Mouse (Mus musculus) gastrocnemius, postnatal 14 days (tissue): ENCODE data around the gene Abat. TPM values are rescaled to one million over a fixed set of nuclear protein-coding genes. Genes with fewer than 3 reads are reported as not detected.

Experiments
- DNase-seq: peaks from one replicate; pipeline ENCODE4 v3.0.0; 2021; ENCODE audit warnings: mixed read lengths
- intact Hi-C: fragments of 180-260 bp; cut with DNase I; formaldehyde crosslinking; loops from one replicate; pipeline ENCODE4 v1.15.1; 2025; ENCODE audit warnings: low total_unique reads
- long read RNA-seq, 2 experiments: library from polyadenylated mRNA; stranded (forward); transcript quantifications; one replicate each; pipeline ENCODE4 v2.0.0; 2021
- total RNA-seq, 2 experiments: library from RNA; stranded (reverse); gene quantifications; 2 replicates each; pipeline ENCODE4 v1.2.3; 2021

Abat gene
- 1 to 10 TPM; 5.5 to 6.4 TPM for total RNA-seq
- long read RNA-seq, experiment 1, full-length matches to known transcripts = 3 of 3 reads
- long read RNA-seq, experiment 1, partial matches to known transcripts = 0 of 3 reads
- long read RNA-seq, experiment 1, other reads (novel, unspliced or antisense) = 0 of 3 reads
- long read RNA-seq, experiment 2, full-length matches to known transcripts = 3 of 5 reads
- long read RNA-seq, experiment 2, partial matches to known transcripts = 0 of 5 reads
- long read RNA-seq, experiment 2, other reads (novel, unspliced or antisense) = 2 of 5 reads

DNA sequence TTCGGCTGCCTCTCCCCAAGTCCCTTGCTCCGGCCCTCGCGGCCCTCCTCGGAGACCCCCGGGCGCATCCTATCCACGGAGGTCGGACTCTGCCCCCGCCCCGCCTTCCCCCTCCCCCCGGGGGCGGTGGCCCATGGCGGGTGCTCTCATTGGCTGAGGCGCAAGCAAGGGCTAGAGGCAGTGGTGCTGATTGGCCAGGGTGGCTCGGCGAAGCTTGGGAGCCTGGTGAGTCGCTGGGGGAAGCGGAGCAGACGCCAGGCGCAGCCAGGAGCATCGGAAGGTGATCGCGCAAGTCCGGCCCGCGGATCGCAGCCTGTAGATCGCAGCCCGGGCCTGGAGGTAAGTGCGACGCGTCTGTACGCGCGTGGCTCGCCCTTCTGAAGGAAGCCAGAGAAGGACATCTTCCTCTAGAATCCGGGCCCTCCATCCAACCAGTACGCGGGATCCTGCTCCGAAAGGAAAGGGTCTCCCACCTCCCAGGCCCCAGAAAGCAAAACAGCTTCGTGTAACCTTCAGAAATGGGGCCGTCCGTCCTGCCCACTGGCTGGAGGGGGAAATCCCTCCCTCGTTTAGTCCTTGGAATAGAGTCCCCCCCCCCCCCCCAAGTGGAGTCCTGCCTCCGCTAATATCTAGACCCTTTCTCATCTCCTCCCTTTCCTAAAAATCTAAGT is at the start of gene Abat:
Gene Abat (plus strand): TSS at position 194 of the 671 bp plus-strand sequence.
- DNase-seq = peak; percentile 94
- intact Hi-C loops = no loop called here

DNA sequence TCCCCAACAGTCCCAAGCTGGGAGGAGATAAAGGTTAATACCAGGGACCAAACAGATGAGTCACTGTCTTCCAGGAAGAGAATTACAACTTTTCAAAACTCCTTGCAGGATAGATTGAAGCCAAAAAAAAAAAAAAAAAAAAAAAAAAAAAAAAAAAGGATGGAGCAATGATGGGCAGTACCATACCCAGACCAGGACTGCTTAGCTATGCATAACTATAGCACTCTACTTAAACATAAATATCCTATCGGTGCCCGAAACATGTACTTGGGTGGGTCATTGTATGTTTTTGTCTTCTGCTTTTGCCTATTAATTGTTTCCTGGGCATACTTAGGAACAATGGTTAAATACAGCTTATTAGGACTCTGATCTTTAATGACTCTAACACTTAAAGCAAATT is 43.1 kb upstream of the Abat start:
- intact Hi-C loops = no loop called here
- no peak for DNase-seq

DNA sequence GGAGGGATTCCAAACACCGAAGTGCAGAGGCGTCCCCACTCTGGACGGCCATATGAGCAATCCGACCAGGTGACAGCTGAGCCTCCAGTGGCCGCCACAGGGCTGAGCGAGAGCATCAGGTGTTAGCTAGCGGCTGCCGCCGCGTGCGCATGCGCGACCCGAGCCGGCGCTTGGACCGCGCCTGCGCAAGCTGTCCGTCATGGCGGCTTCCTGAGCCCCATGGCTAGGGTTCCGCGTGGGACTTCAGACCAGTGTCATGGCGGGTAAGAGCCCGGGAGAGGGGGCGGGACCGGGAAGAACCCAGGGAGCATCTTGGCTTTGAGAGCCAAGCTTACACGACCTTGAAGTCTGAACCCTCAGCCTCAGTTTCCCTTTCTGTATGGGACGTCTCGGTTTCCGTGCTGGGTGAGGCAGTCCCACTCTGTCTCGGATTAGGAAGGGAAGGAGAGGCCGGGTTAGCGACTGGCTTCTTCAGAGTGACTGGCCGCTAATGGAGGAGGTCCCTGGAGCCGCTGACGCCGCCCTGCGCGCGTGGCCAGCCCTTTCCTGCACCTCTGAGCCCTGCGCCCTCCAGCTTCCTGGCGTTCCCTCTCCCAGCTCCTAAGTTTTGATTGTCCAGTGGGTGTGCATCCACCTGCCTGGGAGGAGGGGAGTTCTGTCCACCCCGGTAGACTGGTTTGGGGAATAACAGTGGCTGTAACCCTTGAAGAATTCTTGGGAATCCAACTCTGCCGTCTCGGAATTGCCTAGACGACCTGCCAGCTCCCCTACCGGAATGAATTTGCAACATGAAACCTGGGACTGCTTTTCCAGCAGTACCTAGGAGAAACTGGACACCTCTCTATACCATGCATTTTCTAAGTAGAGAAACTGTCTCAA is 42.4 kb upstream of the Abat start, which contains the start of gene Mettl22:
Gene Mettl22 (plus strand): TSS at position 186 of the 879 bp plus-strand sequence.
- intact Hi-C loops = no loop called here

DNA sequence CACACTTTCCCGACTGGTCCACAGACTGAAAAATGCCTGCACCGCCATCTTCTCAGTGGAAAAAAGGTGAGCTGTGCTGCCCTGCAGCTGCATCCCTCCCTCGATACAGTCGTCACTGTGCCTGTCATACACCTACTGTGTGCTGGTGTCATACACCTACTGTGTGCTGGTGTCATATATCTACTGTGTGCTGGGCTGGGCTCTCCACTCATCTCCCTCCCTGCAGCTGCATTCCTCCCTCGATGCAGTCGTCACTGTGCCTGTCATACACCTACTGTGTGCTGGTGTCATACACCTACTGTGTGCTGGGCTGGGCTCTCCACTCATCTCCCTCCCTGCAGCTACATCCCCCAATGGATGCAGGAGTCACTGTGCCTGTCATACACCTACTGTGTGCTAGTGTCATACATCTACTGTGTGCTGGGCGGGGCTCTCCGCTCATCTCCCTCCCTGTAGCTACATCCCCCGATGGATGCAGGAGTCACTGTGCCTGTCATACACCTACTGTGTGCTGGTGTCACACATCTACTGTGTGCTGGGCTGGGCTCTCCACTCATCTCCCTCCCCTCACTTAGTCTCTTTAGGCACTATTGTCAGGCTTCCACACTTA is 25.7 kb upstream of the Abat start:
- DNase-seq = no peak
- intact Hi-C loops = loop anchor here (5.0 kb wide), 1 partner anchor 75 kb away; no protein-coding TSS in a partner anchor

More for the DNA sequence above, 42.4 kb upstream of the Abat start, which contains the start of gene Mettl22:
- peak; percentile 88 for DNase-seq

DNA sequence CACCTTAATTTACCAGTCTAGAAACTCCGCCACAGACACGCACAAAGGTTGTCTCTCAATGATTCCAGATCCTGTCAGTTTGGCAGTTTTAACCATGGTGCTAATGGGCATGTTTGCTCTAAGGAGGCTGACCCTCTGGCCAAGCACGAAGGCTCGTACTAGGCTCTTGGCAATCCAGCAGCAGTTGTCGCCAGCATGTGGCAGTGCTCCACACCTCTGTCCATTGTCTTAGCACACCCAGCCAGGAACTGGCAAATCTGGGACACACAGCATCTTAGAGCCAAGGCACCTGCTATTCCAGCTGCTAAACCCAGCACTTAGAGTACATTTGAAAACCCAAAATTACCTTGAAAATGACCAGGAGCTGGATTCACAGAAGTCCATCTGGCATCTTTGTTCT is 23.9 kb upstream of the Abat start:
- intact Hi-C loops = loop anchor here (5.0 kb wide), 1 partner anchor 77 kb away; no protein-coding TSS in a partner anchor
- no peak for DNase-seq

DNA sequence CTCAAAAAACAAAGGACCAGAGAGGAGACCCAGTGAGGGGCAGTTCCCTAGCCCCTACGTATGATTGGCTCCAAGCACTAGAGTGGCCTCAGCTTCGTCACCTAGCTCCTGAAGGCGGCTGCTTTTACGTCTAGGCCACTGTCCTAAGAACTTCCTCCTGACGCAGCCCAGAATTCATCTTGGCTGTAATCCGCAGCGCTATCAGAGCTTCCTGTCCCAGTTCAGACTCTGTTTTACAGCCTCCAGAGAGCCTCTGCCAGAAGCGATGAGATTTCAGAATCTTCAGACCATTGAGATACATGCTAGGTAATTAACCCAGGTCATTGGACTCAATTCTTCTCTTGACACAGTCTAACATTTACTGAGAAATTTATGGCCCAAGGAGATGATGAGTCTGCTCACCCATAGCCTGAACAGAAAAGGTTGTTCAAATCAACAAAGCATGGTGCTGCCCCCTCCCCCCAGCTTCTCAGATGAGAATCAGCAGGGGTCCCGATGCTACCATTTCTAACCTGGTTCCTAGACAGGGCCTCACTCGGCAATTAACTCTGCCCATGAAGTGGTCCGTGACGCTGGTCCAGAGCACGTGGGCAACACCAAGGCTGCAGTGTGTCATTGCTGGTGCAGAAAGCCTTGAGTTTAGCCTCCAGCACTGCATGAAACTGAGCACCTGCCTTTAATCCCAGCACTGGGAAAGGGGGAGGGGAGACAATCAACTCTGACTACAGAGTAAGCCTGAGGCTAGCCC is 21.3 kb upstream of the Abat start:
- DNase-seq = no peak
- intact Hi-C loops = loop anchor here (2.0 to 10.0 kb wide), 2 partner anchors 153 to 189 kb away; partner anchors contain the start of gene Gm5767

DNA sequence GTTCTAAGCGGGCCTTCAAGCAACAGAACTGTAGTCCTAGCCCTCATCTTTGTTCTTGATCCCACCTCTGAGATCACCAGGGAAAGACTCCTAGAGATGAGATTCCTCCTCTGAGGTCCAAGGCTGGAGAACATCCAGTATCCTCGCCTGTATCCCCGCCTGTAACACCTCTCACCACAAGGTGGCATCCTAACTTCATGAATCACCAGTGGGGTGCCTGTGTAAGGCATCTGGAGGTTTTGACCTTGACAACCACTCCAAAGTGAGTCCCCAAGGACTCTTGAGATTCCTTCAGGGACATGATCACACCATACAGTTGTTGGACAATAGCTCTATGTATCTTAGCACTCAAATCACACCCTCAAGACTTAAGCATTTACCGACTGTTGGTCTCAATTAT is 19.0 kb upstream of the Abat start:
- intact Hi-C loops = loop anchor here (10.0 kb wide), 1 partner anchor 151 kb away; no protein-coding TSS in a partner anchor
- DNase-seq = peak; percentile 58

DNA sequence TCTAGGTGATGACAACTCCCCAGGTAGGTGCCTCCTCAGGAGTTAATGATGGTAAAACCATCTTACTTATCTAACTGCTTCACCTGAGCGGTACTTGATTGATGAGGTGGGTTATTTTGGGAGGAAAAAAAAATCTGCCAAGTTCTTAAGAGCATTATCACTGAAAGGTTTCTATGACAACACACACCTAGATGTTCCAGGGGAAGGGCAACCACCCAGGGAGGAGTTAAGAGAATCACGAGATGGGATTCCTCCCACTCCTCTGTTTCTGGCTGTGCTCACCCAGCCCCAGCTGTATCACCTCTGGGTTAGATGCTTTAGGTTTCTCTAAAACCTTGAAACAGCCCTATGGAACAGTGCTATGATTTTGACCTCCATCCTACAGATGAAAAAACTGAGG is 16.3 kb upstream of the Abat start:
- intact Hi-C loops = loop anchor here (10.0 kb wide), 1 partner anchor 148 kb away; no protein-coding TSS in a partner anchor
- DNase-seq = no peak

DNA sequence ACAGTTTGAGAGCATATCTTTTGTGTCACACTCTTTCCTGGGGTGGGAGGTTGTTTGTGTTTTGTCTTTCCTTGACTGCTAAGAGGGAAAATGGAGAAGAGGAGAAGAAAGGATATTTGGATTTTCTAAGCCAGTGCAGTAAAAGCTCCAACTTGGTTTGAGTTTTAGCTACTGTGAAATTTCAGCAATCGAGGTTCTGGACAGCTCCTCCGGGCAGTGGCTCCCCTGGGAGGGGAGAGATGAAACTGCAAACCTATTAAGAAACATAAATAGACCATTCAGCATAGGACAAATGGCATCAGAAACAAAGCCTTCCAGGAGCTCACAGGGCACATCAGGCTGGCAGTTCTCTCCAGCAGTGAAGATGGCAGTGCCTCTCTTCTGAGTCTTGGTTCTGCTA is 9.0 kb upstream of the Abat start:
- DNase-seq = no peak

DNA sequence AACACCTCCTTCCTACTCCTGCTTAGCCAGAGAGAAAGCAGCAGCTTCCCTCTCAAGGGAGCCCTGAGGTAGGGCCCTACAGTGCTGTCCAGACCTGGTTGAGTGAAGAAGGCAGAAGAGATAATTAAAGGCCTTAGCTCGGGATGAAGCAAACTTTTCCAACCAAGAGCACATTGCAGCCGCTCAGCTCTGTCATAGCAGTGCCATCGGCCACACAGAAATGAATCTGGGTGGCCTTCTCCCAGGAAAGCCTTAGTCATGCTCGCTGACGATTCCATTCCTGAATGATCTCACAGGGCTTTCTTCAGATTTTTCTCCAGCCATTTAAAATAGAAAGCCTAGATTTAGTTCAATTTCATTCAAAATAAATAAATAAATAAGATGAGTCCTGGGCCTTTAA is 3.3 kb upstream of the Abat start:
- DNase-seq = no peak
- intact Hi-C loops = no loop called here

More for the DNA sequence above, 9.0 kb upstream of the Abat start:
- intact Hi-C loops = no loop called here

DNA sequence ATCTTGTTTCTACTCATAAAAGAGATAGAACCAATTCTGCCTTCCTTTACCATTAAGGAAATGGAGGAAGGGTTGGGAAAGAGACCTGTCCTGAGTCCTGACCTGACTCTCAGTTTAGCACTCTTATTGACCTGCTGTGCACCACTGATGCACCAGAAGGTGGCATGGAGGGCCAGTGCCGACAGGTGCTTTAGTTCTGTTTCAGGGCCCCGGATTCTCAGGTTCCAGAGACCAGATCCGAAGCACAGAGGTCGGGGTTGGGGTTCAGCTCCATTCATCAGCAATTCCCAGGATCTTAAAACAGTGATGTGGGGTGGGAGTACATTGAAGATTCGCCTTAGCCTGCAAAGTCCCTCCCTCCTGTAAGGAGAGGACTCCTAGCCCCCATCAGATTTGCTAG is 399 bp upstream of the Abat start:
- no peak for DNase-seq
- intact Hi-C loops = no loop called here

DNA sequence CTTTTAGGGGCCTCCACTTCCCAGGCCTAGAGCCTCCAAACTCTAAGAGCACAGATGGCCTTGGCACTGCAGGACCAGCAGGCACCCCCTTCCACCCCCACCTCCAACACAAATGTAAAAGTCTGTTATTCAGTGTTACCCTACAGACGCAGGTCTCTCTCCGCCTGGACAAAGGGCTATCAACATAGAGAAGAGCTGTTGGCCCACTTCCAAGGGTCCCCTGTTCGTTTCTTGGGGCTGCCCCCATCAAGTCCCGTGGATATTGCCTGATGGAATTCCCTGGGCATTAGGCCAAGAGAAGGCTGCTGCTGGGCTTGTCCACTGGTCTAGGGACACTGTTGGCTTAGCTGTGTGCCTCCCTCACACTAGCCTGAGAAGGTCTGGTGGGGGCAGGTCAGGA is 951 bp downstream of the Abat start:
- intact Hi-C loops = no loop called here
- peak; percentile 23 for DNase-seq

DNA sequence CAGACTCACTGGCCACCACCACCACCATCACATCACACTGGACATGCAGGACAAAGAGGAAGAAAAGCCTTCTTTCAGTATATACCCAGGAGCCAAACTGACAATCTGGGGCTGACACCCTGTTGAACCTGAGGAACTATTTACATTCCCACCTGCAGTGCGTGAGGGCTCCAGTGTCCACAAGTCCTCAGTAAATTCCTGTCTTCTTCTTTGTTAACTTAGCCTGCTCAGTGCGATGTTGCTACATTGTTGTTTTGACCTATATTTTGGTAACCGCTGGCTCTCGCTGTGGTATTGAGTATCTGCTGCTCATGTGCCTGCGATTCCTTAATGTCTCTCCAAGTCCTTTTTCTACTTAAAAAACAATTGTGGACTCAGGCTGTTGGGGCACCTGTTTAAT is 7.3 kb downstream of the Abat start:
- no peak for DNase-seq
- intact Hi-C loops = no loop called here

DNA sequence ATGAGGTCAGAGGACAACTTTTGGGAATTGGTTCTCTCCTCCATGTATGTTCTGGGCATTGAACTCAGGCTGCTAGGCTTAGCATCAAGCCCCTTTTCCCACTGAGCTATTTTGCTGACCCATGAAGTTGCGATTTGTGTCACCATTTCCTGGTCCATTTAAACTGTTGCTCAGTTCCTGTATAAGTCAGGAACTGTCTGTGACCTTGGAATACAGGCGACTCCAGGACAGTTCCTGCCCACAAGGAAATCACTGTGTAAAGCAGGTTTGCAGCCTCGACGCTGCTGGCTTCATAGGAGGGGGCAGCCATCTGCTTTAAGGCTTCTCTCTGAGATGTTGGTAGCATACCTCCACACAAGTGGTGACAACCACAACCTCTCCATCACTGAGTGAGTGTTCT is 8.1 kb downstream of the Abat start:
- intact Hi-C loops = no loop called here

DNA sequence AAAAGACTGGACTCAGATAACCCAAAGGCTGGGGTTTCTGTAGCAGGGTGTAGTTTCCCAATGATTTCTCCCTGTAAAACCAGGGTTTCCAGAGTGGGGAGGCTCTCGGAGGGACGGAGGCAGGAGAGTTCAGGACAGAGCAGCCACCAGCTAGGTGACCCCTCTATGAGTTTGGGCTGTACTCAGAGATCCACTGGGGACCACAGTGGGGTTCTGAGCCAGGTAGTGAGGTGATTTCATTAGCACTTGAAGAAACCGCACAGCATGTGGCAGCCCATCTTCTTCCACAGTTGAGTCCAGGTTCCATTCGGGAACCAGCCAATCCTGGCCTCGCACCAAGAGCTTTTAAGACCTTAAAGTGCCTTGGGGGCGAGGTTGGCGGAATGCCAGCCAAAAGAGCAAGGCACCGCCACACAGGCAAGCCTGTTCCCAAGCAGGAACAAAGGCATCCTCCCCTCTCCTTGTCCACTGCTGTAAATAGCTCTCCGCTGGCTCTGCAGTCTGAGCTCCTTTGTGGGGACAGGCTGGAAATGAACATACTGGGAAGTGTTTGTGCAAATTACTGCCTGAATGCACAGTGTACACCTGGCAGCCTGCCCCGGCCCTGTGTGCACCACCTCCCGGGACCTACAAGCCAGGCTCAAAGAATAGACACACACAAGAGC is 10.4 kb downstream of the Abat start:
- peak; percentile 33 for DNase-seq
- intact Hi-C loops = no loop called here

More for the DNA sequence above, 8.1 kb downstream of the Abat start:
- DNase-seq = no peak

DNA sequence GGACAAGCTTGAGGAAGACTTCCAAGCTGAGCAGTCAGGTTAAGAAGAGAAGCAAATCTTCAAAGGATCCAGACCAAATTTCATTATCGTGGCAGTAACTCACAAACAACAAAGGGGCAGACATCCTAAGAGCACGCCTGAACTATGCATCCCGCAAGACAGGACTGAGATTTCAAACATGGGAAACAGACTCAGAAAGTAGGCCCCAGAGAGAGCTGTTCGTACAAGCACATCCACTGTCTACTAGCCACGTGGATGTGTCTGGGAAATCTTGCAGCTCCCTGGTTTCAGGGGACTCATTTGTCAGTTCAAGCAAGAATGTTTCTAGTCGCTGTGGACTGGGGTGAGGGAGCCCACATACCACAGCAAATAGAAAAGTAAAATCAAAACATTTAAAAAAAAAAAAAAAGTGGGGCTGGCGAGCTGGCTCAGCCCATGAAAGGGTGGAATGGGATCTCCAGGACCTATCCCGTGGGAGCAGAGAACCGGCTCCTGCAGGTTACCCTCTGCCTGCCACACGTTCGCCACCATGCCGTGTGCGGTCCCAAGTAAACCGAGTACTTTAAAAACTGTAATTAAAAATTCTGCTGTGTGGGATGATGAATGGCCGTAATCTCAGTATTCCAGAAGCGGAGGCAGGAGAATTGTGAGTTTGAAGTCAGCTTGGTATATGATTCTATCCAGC is 11.1 kb downstream of the Abat start:
- DNase-seq = no peak
- intact Hi-C loops = no loop called here

DNA sequence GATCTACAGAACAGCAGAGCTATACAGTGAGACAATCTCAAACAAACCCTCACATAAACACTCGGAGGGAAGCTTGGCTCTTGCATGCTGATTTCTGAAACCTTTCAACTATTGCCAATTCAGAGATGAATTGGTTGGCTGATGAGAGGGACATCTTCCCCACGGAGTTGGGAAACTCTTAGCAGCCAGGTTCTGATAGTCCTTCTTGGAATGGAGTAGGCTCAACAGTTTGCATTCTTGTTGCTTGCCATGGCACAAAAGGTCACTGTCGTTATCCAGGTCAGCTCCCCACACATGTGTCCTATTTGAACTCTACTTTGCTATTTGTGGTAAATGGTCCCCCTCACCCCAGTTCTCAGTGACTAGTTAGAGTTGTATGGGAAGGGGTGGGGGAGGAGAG is 12.1 kb downstream of the Abat start:
- intact Hi-C loops = no loop called here
- DNase-seq = no peak

DNA sequence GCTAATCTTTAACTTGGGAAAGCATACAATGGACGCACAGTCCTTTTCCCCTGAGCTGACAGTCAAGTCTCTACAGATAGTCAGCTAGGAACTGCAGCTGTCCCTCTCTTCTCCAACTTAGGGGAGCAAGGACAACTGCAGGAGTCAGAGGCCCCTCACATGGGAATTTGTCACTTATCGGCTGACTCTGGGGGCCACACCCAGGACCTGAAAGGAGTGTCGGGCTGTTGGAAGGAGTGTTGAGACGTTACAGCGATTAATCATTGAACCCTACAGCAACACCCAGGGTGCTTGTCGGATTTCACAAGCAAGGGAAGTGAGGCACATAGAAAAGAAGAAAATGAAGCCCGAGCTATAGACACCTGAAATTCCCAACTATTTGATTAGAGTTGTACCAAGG is 12.6 kb downstream of the Abat start:
- intact Hi-C loops = no loop called here
- no peak for DNase-seq
